Mouse (Mus musculus): Measurements from ENCODE around the gene Prune2. TPM values are rescaled to one million over a fixed set of nuclear protein-coding genes. Genes with fewer than 3 reads are reported as not detected.

Prune2 gene
- total RNA-seq, 1 experiment from 2014 or later, result 0.82 TPM

- ATAC-seq (replicated peaks; ENCODE audit: low read depth, poor library complexity, severe bottlenecking), result peak; percentile 81
Measured at GRCm38 (mm10) chr19:16992151-16992550, 36.2 kb downstream of the Prune2 start.

- ATAC-seq (replicated peaks; ENCODE audit: low read depth, poor library complexity, severe bottlenecking), result no peak
Measured at GRCm38 (mm10) chr19:16994260-16994659, 38.3 kb downstream of the Prune2 start.

GRCm38 (mm10) chr19:16997915-16998314 is 42.0 kb downstream of the Prune2 start:
- ATAC-seq (replicated peaks; ENCODE audit: low read depth, poor library complexity, severe bottlenecking), result peak; percentile 45; the same call in 1 of the 2 replicates

- ATAC-seq (replicated peaks; ENCODE audit: low read depth, poor library complexity, severe bottlenecking), result no peak
Measured at GRCm38 (mm10) chr19:17006220-17006907, 50.4 kb downstream of the Prune2 start.

GRCm38 (mm10) chr19:17011261-17011995 is 55.5 kb downstream of the Prune2 start:
- peak; percentile 54 for ATAC-seq (replicated peaks; ENCODE audit: low read depth, poor library complexity, severe bottlenecking)

GRCm38 (mm10) chr19:17013085-17013484 is 57.2 kb downstream of the Prune2 start:
- ATAC-seq (replicated peaks; ENCODE audit: low read depth, poor library complexity, severe bottlenecking), result no peak

- peak; percentile 83 for ATAC-seq (replicated peaks; ENCODE audit: low read depth, poor library complexity, severe bottlenecking)
Measured at GRCm38 (mm10) chr19:17014337-17015124, 58.6 kb downstream of the Prune2 start.

GRCm38 (mm10) chr19:17024748-17025147 is 68.8 kb downstream of the Prune2 start:
- ATAC-seq (replicated peaks; ENCODE audit: low read depth, poor library complexity, severe bottlenecking), result no peak

- peak; percentile 33 for ATAC-seq (replicated peaks; ENCODE audit: low read depth, poor library complexity, severe bottlenecking)
Measured at GRCm38 (mm10) chr19:17030276-17030675, 74.4 kb downstream of the Prune2 start.

- ATAC-seq (replicated peaks; ENCODE audit: low read depth, poor library complexity, severe bottlenecking), result peak; percentile 91
Measured at GRCm38 (mm10) chr19:17032314-17032713, 76.4 kb downstream of the Prune2 start.

- ATAC-seq (replicated peaks; ENCODE audit: low read depth, poor library complexity, severe bottlenecking), result no peak
Measured at GRCm38 (mm10) chr19:17046961-17047360, 91.0 kb downstream of the Prune2 start.

GRCm38 (mm10) chr19:17055892-17056291 is 100.0 kb downstream of the Prune2 start:
- ATAC-seq (replicated peaks; ENCODE audit: low read depth, poor library complexity, severe bottlenecking), result no peak

GRCm38 (mm10) chr19:17060106-17060505 is 104.2 kb downstream of the Prune2 start:
- no peak for ATAC-seq (replicated peaks; ENCODE audit: low read depth, poor library complexity, severe bottlenecking)

GRCm38 (mm10) chr19:17064421-17064820 is 108.5 kb downstream of the Prune2 start:
- peak; percentile 86 for ATAC-seq (replicated peaks; ENCODE audit: low read depth, poor library complexity, severe bottlenecking)

GRCm38 (mm10) chr19:17069067-17069466 is 113.1 kb downstream of the Prune2 start:
- ATAC-seq (replicated peaks; ENCODE audit: low read depth, poor library complexity, severe bottlenecking), result peak; percentile 67

GRCm38 (mm10) chr19:17071205-17071604 is 115.3 kb downstream of the Prune2 start:
- no peak for ATAC-seq (replicated peaks; ENCODE audit: low read depth, poor library complexity, severe bottlenecking)

GRCm38 (mm10) chr19:17072245-17072644 is 116.3 kb downstream of the Prune2 start:
- no peak for ATAC-seq (replicated peaks; ENCODE audit: low read depth, poor library complexity, severe bottlenecking)

- ATAC-seq (replicated peaks; ENCODE audit: low read depth, poor library complexity, severe bottlenecking), result no peak
Measured at GRCm38 (mm10) chr19:17078643-17079316, 122.9 kb downstream of the Prune2 start.

- no peak for ATAC-seq (replicated peaks; ENCODE audit: low read depth, poor library complexity, severe bottlenecking)
Measured at GRCm38 (mm10) chr19:17081382-17081781, 125.5 kb downstream of the Prune2 start.

- ATAC-seq (replicated peaks; ENCODE audit: low read depth, poor library complexity, severe bottlenecking), result no peak
Measured at GRCm38 (mm10) chr19:17094067-17094466, 138.1 kb downstream of the Prune2 start.
